Mouse (Mus musculus): ENCODE measurements around the gene Postn. TPM values are rescaled to one million over a fixed set of nuclear protein-coding genes. Genes with fewer than 3 reads are reported as not detected.

Gene Postn
- polyA plus RNA-seq, 1 experiment from 2014 or later: 75.5 TPM

GRCm38 (mm10) chr3:54399321-54399720, 38.4 kb downstream of the Postn start:
- no peak overlapping the region for H3K27ac ChIP-seq (replicated peaks)
- H3K36me3 ChIP-seq: no peaks in the 10 kb centered on the region
- no peak overlapping the region for H3K4me2 ChIP-seq
- no peaks in the 10 kb centered on the region for H3K27me3 ChIP-seq
- ATAC-seq (ENCODE audit: low read depth): no peak
- 53% methylated on average over 2 of the region's 2 CpGs for WGBS
- H3K4me1 ChIP-seq (replicated peaks): no peaks in the 10 kb centered on the region
- H3K9me3 ChIP-seq: no peaks in the 10 kb centered on the region
- H3K9ac ChIP-seq: no peak overlapping the region
- no peak overlapping the region for H3K4me3 ChIP-seq

GRCm38 (mm10) chr3:54399911-54400310, 39.0 kb downstream of the Postn start:
- H3K4me3 ChIP-seq: no peak overlapping the region
- H3K36me3 ChIP-seq: no peaks in the 10 kb centered on the region
- H3K27ac ChIP-seq (replicated peaks): no peak overlapping the region

GRCm38 (mm10) chr3:54400617-54401016, 39.7 kb downstream of the Postn start:
- Histone ChIP-seq H3K27me3 (no peaks in the 10 kb centered on the region), H3K4me3 (no peak overlapping the region), H3K4me2 (no peak overlapping the region), H3K9ac (no peak overlapping the region), H3K36me3 (no peaks in the 10 kb centered on the region), H3K27ac (replicated peaks) (no peak overlapping the region), H3K4me1 (replicated peaks) (no peaks in the 10 kb centered on the region), H3K9me3 (no peaks in the 10 kb centered on the region)
- WGBS: 82% methylated on average over 1 of the region's 1 CpGs
- ATAC-seq (ENCODE audit: low read depth): no peak

More at GRCm38 (mm10) chr3:54399911-54400310, 39.0 kb downstream of the Postn start:
- no peaks in the 10 kb centered on the region for H3K9me3 ChIP-seq
- H3K4me1 ChIP-seq (replicated peaks): no peaks in the 10 kb centered on the region
- no peaks in the 10 kb centered on the region for H3K27me3 ChIP-seq
- WGBS: 56% methylated on average over 2 of the region's 2 CpGs
- H3K9ac ChIP-seq: no peak overlapping the region
- no peak for ATAC-seq (ENCODE audit: low read depth)
- no peak overlapping the region for H3K4me2 ChIP-seq

GRCm38 (mm10) chr3:54401706-54402105, 40.8 kb downstream of the Postn start:
- H3K9me3 ChIP-seq: no peaks in the 10 kb centered on the region
- H3K36me3 ChIP-seq: no peaks in the 10 kb centered on the region
- H3K4me2 ChIP-seq: no peak overlapping the region
- no peak overlapping the region for H3K4me3 ChIP-seq
- H3K27me3 ChIP-seq: no peaks in the 10 kb centered on the region
- ATAC-seq (ENCODE audit: low read depth): no peak
- 85% methylated on average over 5 of the region's 5 CpGs for WGBS
- H3K4me1 ChIP-seq (replicated peaks): no peaks in the 10 kb centered on the region
- no peak overlapping the region for H3K27ac ChIP-seq (replicated peaks)
- no peak overlapping the region for H3K9ac ChIP-seq

GRCm38 (mm10) chr3:54403791-54404190, 42.9 kb downstream of the Postn start:
- H3K27ac ChIP-seq (replicated peaks): no peak overlapping the region
- 76% methylated on average over 3 of the region's 3 CpGs for WGBS

GRCm38 (mm10) chr3:54406567-54406966, 45.7 kb downstream of the Postn start:
- ATAC-seq (ENCODE audit: low read depth): no peak
- Histone ChIP-seq H3K27ac (replicated peaks) (no peak overlapping the region), H3K9me3 (no peaks in the 10 kb centered on the region), H3K4me3 (no peak overlapping the region), H3K4me1 (replicated peaks) (no peaks in the 10 kb centered on the region), H3K36me3 (no peaks in the 10 kb centered on the region), H3K4me2 (no peak overlapping the region), H3K27me3 (no peaks in the 10 kb centered on the region), H3K9ac (no peak overlapping the region)
- WGBS: 73% methylated on average over 2 of the region's 2 CpGs

More at GRCm38 (mm10) chr3:54403791-54404190, 42.9 kb downstream of the Postn start:
- H3K36me3 ChIP-seq: no peaks in the 10 kb centered on the region
- H3K9ac ChIP-seq: no peak overlapping the region
- no peaks in the 10 kb centered on the region for H3K27me3 ChIP-seq
- ATAC-seq (ENCODE audit: low read depth): no peak
- no peaks in the 10 kb centered on the region for H3K9me3 ChIP-seq
- H3K4me2 ChIP-seq: no peak overlapping the region
- H3K4me3 ChIP-seq: no peak overlapping the region
- H3K4me1 ChIP-seq (replicated peaks): no peaks in the 10 kb centered on the region

GRCm38 (mm10) chr3:54411052-54411451, 50.1 kb downstream of the Postn start:
- Histone ChIP-seq H3K4me2 (no peak overlapping the region), H3K9me3 (no peaks in the 10 kb centered on the region), H3K27me3 (no peaks in the 10 kb centered on the region), H3K36me3 (no peaks in the 10 kb centered on the region), H3K9ac (no peak overlapping the region), H3K4me3 (no peak overlapping the region), H3K27ac (replicated peaks) (no peak overlapping the region), H3K4me1 (replicated peaks) (no peaks in the 10 kb centered on the region)
- ATAC-seq (ENCODE audit: low read depth): no peak
- WGBS: 84% methylated on average over 3 of the region's 3 CpGs

- no peak for ATAC-seq (ENCODE audit: low read depth)
- H3K9ac ChIP-seq: no peak overlapping the region
- H3K4me1 ChIP-seq (replicated peaks): no peaks in the 10 kb centered on the region; the same call in 1 of the 2 replicates
- H3K4me2 ChIP-seq: no peak overlapping the region
- no peaks in the 10 kb centered on the region for H3K36me3 ChIP-seq
- H3K27ac ChIP-seq (replicated peaks): no peak overlapping the region
- H3K4me3 ChIP-seq: no peak overlapping the region
- no peaks in the 10 kb centered on the region for H3K9me3 ChIP-seq
- 75% methylated on average over 7 of the region's 7 CpGs for WGBS
- H3K27me3 ChIP-seq: no peaks in the 10 kb centered on the region
Observed at GRCm38 (mm10) chr3:54412885-54413583, 52.1 kb downstream of the Postn start.

- no peak overlapping the region for H3K9ac ChIP-seq
- no peaks in the 10 kb centered on the region for H3K9me3 ChIP-seq
- no peak overlapping the region for H3K27ac ChIP-seq (replicated peaks)
- no peaks in the 10 kb centered on the region for H3K27me3 ChIP-seq
- no peaks in the 10 kb centered on the region for H3K36me3 ChIP-seq
- H3K4me2 ChIP-seq: no peak overlapping the region
- no peak for ATAC-seq (ENCODE audit: low read depth)
- H3K4me3 ChIP-seq: no peak overlapping the region
- 82% methylated on average over 1 of the region's 1 CpGs for WGBS
- H3K4me1 ChIP-seq (replicated peaks): no peaks in the 10 kb centered on the region; the same call in 1 of the 2 replicates
Observed at GRCm38 (mm10) chr3:54413584-54413897, 52.6 kb downstream of the Postn start.

GRCm38 (mm10) chr3:54414386-54414785, 53.5 kb downstream of the Postn start:
- WGBS: 77% methylated on average over 1 of the region's 1 CpGs
- no peak overlapping the region for H3K9ac ChIP-seq
- no peaks in the 10 kb centered on the region; the same call in 1 of the 2 replicates for H3K4me1 ChIP-seq (replicated peaks)
- H3K4me2 ChIP-seq: no peak overlapping the region
- no peak for ATAC-seq (ENCODE audit: low read depth)
- H3K27me3 ChIP-seq: no peaks in the 10 kb centered on the region
- no peak overlapping the region for H3K4me3 ChIP-seq
- H3K36me3 ChIP-seq: no peaks in the 10 kb centered on the region
- H3K27ac ChIP-seq (replicated peaks): no peak overlapping the region
- H3K9me3 ChIP-seq: no peaks in the 10 kb centered on the region

- Histone ChIP-seq H3K4me1 (replicated peaks) (no peaks in the 10 kb centered on the region; the same call in 1 of the 2 replicates), H3K4me2 (no peak overlapping the region), H3K27me3 (no peaks in the 10 kb centered on the region), H3K9ac (no peak overlapping the region), H3K36me3 (no peaks in the 10 kb centered on the region), H3K27ac (replicated peaks) (no peak overlapping the region), H3K9me3 (no peaks in the 10 kb centered on the region), H3K4me3 (no peak overlapping the region)
- no peak for ATAC-seq (ENCODE audit: low read depth)
- 53% methylated on average over 6 of the region's 6 CpGs for WGBS
Observed at GRCm38 (mm10) chr3:54417833-54418386, 57.0 kb downstream of the Postn start.

- no peaks in the 10 kb centered on the region for H3K36me3 ChIP-seq
- H3K4me3 ChIP-seq: no peak overlapping the region
- WGBS: 81% methylated on average over 10 of the region's 10 CpGs
- no peaks in the 10 kb centered on the region for H3K9me3 ChIP-seq
- no peak overlapping the region for H3K9ac ChIP-seq
- H3K4me2 ChIP-seq: no peak overlapping the region
- H3K27ac ChIP-seq (replicated peaks): no peak overlapping the region
- no peaks in the 10 kb centered on the region for H3K27me3 ChIP-seq
- no peaks in the 10 kb centered on the region; the same call in 1 of the 2 replicates for H3K4me1 ChIP-seq (replicated peaks)
- no peak for ATAC-seq (ENCODE audit: low read depth)
Observed at GRCm38 (mm10) chr3:54420189-54420928, 59.5 kb downstream of the Postn start.
